Comparison of ENCODE assay signal across 7 mouse cellular contexts in the genomic region with DNA sequence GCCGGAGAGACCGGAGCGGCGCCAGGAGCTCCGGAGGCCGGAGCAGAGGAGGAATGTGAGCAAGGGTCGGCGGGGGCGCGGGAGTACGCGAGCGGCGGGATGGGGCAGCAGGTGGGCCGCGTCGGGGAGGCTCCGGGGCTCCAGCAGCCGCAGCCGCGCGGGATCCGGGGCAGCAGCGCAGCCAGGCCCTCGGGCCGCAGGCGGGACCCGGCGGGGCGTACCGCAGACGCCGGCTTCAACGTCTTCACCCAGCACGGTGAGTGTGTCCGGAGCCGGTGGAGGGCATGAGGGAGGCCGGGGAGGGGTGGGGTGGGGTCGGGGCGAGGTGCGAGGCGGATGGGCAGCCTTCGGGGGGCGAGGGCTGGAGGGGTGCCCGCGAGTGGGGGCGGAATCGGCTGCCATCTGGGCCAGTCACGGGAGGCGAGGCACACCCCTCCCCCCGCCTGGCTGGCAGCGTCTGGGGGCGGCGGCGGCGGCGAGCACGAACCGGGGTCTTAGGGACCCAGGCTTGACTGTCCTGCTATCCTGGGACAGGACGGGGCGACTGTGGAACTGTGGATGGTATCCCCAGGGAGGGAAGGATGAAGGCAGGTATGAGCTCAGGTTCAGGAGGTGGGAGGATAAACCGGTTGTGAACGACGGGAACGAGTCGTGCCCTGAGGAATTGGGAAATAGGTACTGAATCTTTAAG. TPM values are rescaled to one million over a fixed set of nuclear protein-coding genes. Genes with fewer than 3 reads are reported as not detected.
DNase-seq lines count a peak whose midpoint lies in the region; ATAC-seq and TF ChIP-seq lines count a peak whose summit lies in the region.

No protein-coding gene starts in this region.

- no peaks in the 10 kb centered on the region for H3K4me1 ChIP-seq in intestine, postnatal 0 days (replicated peaks; ENCODE audit: control insufficient read depth, insufficient read depth, low read length)
- 0 out of 2 replicates have a peak, but pooled peaks cover 2% of the 10 kb centered on the region for H3K4me1 ChIP-seq in limb, embryonic 11.5 days (ENCODE audit: control insufficient read depth, insufficient read depth, low read length)
- peaks cover 17% of the 10 kb centered on the region for H3K4me1 ChIP-seq in midbrain, embryonic 12.5 days

- WGBS in intestine, postnatal 0 days: under 1% methylated on average over 58 of the region's 66 CpGs
- WGBS in limb, embryonic 11.5 days: under 1% methylated on average over 44 of the region's 66 CpGs
- WGBS in midbrain, embryonic 12.5 days: 0% methylated on average over 24 of the region's 66 CpGs

- ATAC-seq in intestine, postnatal 0 days: peak; percentile 64
- peak; percentile 51 for ATAC-seq in limb, embryonic 11.5 days (ENCODE audit: insufficient number of reproducible peaks, low FRiP score, low TSS enrichment, low read depth)
- ATAC-seq in midbrain, embryonic 12.5 days (ENCODE audit: low FRiP score, low read depth): peak; percentile 73

- H3K4me2 ChIP-seq in intestine, postnatal 0 days (replicated peaks; ENCODE audit: low read depth): peak overlapping the region; percentile 92
- peak overlapping the region; percentile 64 for H3K4me2 ChIP-seq in limb, embryonic 11.5 days (ENCODE audit: low read depth, severe bottlenecking)
- peak overlapping the region; percentile 65 for H3K4me2 ChIP-seq in midbrain, embryonic 12.5 days (replicated peaks)

- H3K9ac ChIP-seq in intestine, postnatal 0 days (ENCODE audit: low read depth, low read length): peak overlapping the region; percentile 84
- peak overlapping the region; percentile 99 for H3K9ac ChIP-seq in limb, embryonic 11.5 days (ENCODE audit: low read length)
- peak overlapping the region; percentile 95 for H3K9ac ChIP-seq in midbrain, embryonic 12.5 days (replicated peaks)

- H3K9me3 ChIP-seq in intestine, postnatal 0 days (ENCODE audit: control insufficient read depth): no peaks in the 10 kb centered on the region
- H3K9me3 ChIP-seq in limb, embryonic 11.5 days (ENCODE audit: control insufficient read depth, low read length): no peaks in the 10 kb centered on the region
- no peaks in the 10 kb centered on the region for H3K9me3 ChIP-seq in midbrain, embryonic 12.5 days

- DNase-seq in adrenal gland, adult 8-10 months: peak; percentile 36
- peak; percentile 54 for DNase-seq in embryo, embryonic 10.5 days (ENCODE audit: low spot score)
- peak; percentile 14 to 20 for DNase-seq in gastrocnemius, postnatal 36 days
- peak; percentile 72 for DNase-seq in limb, embryonic 11.5 days (ENCODE audit: low spot score)
- DNase-seq in spleen, postnatal 10 days (ENCODE audit: low spot score in 2 of 2): peak; percentile 53 to 65

- intact Hi-C loops in gastrocnemius, postnatal 36 days (cut with DNase I): no loop called here

- H3K27me3 ChIP-seq in intestine, postnatal 0 days (replicated peaks; ENCODE audit: control insufficient read depth, insufficient read depth, low read length): no peaks in the 10 kb centered on the region
- H3K27me3 ChIP-seq in limb, embryonic 11.5 days (ENCODE audit: control insufficient read depth, insufficient read depth, low read length): no peaks in the 10 kb centered on the region
- H3K27me3 ChIP-seq in midbrain, embryonic 12.5 days: 0 out of 2 replicates have a peak, but pooled peaks cover 4% of the 10 kb centered on the region

- no peak for TF ChIP-seq CTCF in intestine, postnatal 0 days (IDR thresholded peaks at IDR 0.05; ENCODE audit: low read depth)

- H3K36me3 ChIP-seq in intestine, postnatal 0 days (ENCODE audit: control insufficient read depth, insufficient read depth): no peaks in the 10 kb centered on the region
- H3K36me3 ChIP-seq in limb, embryonic 11.5 days (ENCODE audit: control insufficient read depth, insufficient read depth, low read length): no peaks in the 10 kb centered on the region; the same call in 1 of the 2 replicates
- H3K36me3 ChIP-seq in midbrain, embryonic 12.5 days: no peaks in the 10 kb centered on the region

- H3K27ac ChIP-seq in intestine, postnatal 0 days (ENCODE audit: low read depth, low read length): peak overlapping the region; percentile 60
- peak overlapping the region; percentile 88 for H3K27ac ChIP-seq in limb, embryonic 11.5 days (replicated peaks; ENCODE audit: low read depth, low read length)
- peak overlapping the region; percentile 96 for H3K27ac ChIP-seq in midbrain, embryonic 12.5 days (replicated peaks)

- peak overlapping the region; percentile 77 for H3K4me3 ChIP-seq in intestine, postnatal 0 days (ENCODE audit: low read depth, low read length)
- H3K4me3 ChIP-seq in limb, embryonic 11.5 days (ENCODE audit: low read depth, low read length): peak overlapping the region; percentile 87
- H3K4me3 ChIP-seq in midbrain, embryonic 12.5 days: peak overlapping the region; percentile 90

RNA-seq across cellular contexts. Expression of gene Abl2, which starts 0.5 kb away (rescaled TPM):
- total RNA-seq in adrenal gland, adult 8-10 months (2022): 10 to 100 TPM; 22.1 to 35.7 (median 29.2) TPM
- 10 to 100 TPM; 16.2 to 16.9 TPM for total RNA-seq in gastrocnemius, postnatal 36 days (2021)
- polyA plus RNA-seq in intestine, postnatal 0 days (2015; fragmentation: Nextera tagmentation; extraction: Ambion mirVana): 1.6 and 2.0 TPM in 2 replicates
- 5.9 and 6.3 TPM in 2 replicates for polyA plus RNA-seq in limb, embryonic 11.5 days (2014; fragmentation: Nextera tagmentation; extraction: Ambion mirVana)
- 6.2 and 6.4 TPM in 2 replicates for polyA plus RNA-seq in midbrain, embryonic 12.5 days (2016; fragmentation: Nextera tagmentation; extraction: Ambion mirVana)

RNA-seq across cellular contexts. Expression of gene Gm10031, which starts 35.3 kb away (rescaled TPM):
- total RNA-seq in adrenal gland, adult 8-10 months (2022): 10 to 100 TPM; 28.0 to 44.6 (median 34.7) TPM
- total RNA-seq in gastrocnemius, postnatal 36 days (2021): 10 to 100 TPM; 36.7 to 40.4 TPM
- 0.35 and 0.52 TPM in 2 replicates for polyA plus RNA-seq in intestine, postnatal 0 days (2015; fragmentation: Nextera tagmentation; extraction: Ambion mirVana)
- 0.50 and 0.57 TPM in 2 replicates for polyA plus RNA-seq in limb, embryonic 11.5 days (2014; fragmentation: Nextera tagmentation; extraction: Ambion mirVana)
- 0.60 and 0.89 TPM in 2 replicates for polyA plus RNA-seq in midbrain, embryonic 12.5 days (2016; fragmentation: Nextera tagmentation; extraction: Ambion mirVana)

Comparison
In these comparisons a context has a peak if more than half of its experiments do, and no peak if none do; other contexts are left out.
1. Peak in every context shown above with its lines: DNase-seq, ATAC-seq, H3K4me3 ChIP-seq and H3K27ac ChIP-seq.
2. DNase-seq: peak in every context shown above with its lines; median percentile 72 in limb, embryonic 11.5 days; 59 in spleen, postnatal 10 days; 54 in embryo, embryonic 10.5 days; 36 in adrenal gland, adult 8-10 months; 17 in gastrocnemius, postnatal 36 days.